Mouse (Mus musculus) kidney, embryonic 14.5 days (tissue): ENCODE measurements around the gene Dnah8. TPM values are rescaled to one million over a fixed set of nuclear protein-coding genes. Genes with fewer than 3 reads are reported as not detected.

ENCODE experiments used
- ATAC-seq: fragments of 200-750 bp; cut with Nextera tagmentation; 2 replicates; pipeline ENCODE4 v1.8.0; 2017; ENCODE audit warnings: moderate number of reproducible peaks, mild to moderate bottlenecking, moderate TSS enrichment, moderate library complexity; ENCODE audit not compliant: low FRiP score, low TSS enrichment
- H3K27ac ChIP-seq: fragments of 300-500 bp; sonication (generic); 2 replicates; pipeline ENCODE4 v1.5.1; 2014; ENCODE audit warnings: low read depth, mild to moderate bottlenecking, low read length, moderate library complexity, mixed read lengths
- H3K27me3 ChIP-seq: fragments of 300-500 bp; sonication (generic); 2 replicates; pipeline ENCODE4 v1.6.1; 2014; ENCODE audit warnings: mild to moderate bottlenecking, low read length; ENCODE audit not compliant: control insufficient read depth, insufficient read depth
- H3K36me3 ChIP-seq: fragments of 300-500 bp; sonication (generic); 2 replicates; pipeline ENCODE4 v1.6.1; 2014; ENCODE audit warnings: low read length, mixed read lengths; ENCODE audit not compliant: control insufficient read depth, insufficient read depth
- H3K4me1 ChIP-seq: fragments of 300-500 bp; sonication (generic); 2 replicates; pipeline ENCODE4 v1.6.1; 2014; ENCODE audit warnings: low read length, mixed read lengths; ENCODE audit not compliant: control insufficient read depth, insufficient read depth
- H3K4me2 ChIP-seq: fragments of 300-500 bp; sonication (generic); replicated peaks from 2 replicates; pipeline ENCODE4 v1.6.1; 2014; ENCODE audit warnings: low read depth, mild to moderate bottlenecking, low read length
- H3K4me3 ChIP-seq: fragments of 300-500 bp; sonication (generic); 2 replicates; pipeline ENCODE4 v1.5.1; 2014; ENCODE audit warnings: mild to moderate bottlenecking, low read length
- H3K9ac ChIP-seq: fragments of 300-500 bp; sonication (generic); 2 replicates; pipeline ENCODE4 v1.6.1; 2014; ENCODE audit warnings: low read depth, mild to moderate bottlenecking, low read length, moderate library complexity
- H3K9me3 ChIP-seq: fragments of 300-500 bp; sonication (generic); 2 replicates; pipeline ENCODE4 v1.6.1; 2016; ENCODE audit warnings: low read length; ENCODE audit not compliant: control insufficient read depth
- WGBS: fragments of 180-500 bp; shearing (Covaris S2); extraction: QIAGEN DNeasy Blood & Tissue Kit; methylation state at CpG from one replicate; pipeline ENCODE4 v1.1.7; 2014; 5-methylcytosine and 5-hydroxymethylcytosine counted together
- polyA plus RNA-seq: library from polyadenylated mRNA; unstranded; fragments of >200 nt; fragmentation: Nextera tagmentation; extraction: Ambion mirVana; gene quantifications from 2 replicates; pipeline ENCODE4 v1.2.1, GENCODE M21; 2014

Dnah8 gene
- polyA plus RNA-seq, 1 experiment from 2014 or later, result 0.61 TPM

DNA sequence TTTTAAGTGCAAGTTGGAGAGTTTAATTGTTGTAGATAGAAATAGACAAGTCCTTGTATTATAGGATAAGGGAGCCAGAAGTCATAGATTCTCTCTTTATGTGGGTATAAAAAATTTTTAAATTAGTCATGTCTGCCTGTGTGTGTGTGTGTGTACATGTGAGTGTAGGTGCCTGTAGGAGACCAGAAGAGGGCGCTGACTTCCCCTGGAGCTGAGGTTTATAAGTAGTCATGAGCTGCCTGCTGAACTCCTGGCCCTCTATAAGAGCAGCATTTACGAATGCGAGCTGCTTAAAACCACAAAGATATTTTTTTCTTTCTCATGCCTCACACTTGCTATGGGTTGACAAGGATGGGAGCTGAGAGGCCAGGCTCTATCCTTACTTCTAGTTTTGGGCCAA, 115.6 kb downstream of the Dnah8 start:
- 88% methylated on average over 3 of the region's 3 CpGs for WGBS
- ATAC-seq, result no peak

GRCm38 (mm10) chr17:30743947-30744346, 119.8 kb downstream of the Dnah8 start:
- no peak for ATAC-seq

More for the DNA sequence above, 115.6 kb downstream of the Dnah8 start:
- no peak overlapping the region for H3K27ac ChIP-seq
- H3K4me2 ChIP-seq, result no peak overlapping the region
- H3K9me3 ChIP-seq, result peaks cover 4% of the 10 kb centered on the region
- no peak overlapping the region for H3K9ac ChIP-seq
- H3K4me3 ChIP-seq, result no peak overlapping the region
- no peaks in the 10 kb centered on the region for H3K4me1 ChIP-seq
- H3K36me3 ChIP-seq, result no peaks in the 10 kb centered on the region
- no peaks in the 10 kb centered on the region for H3K27me3 ChIP-seq

GRCm38 (mm10) chr17:30746056-30747024, 122.2 kb downstream of the Dnah8 start:
- no peak overlapping the region for H3K4me2 ChIP-seq
- H3K9ac ChIP-seq, result no peak overlapping the region
- no peaks in the 10 kb centered on the region for H3K27me3 ChIP-seq
- H3K36me3 ChIP-seq, result no peaks in the 10 kb centered on the region
- 49% methylated on average over 29 of the region's 29 CpGs for WGBS
- no peaks in the 10 kb centered on the region for H3K9me3 ChIP-seq
- no peak overlapping the region for H3K27ac ChIP-seq
- H3K4me1 ChIP-seq, result no peaks in the 10 kb centered on the region
- H3K4me3 ChIP-seq, result no peak overlapping the region
- ATAC-seq, result 0 out of 2 replicates have a peak, but pooled peaks have one; percentile 28

More at GRCm38 (mm10) chr17:30743947-30744346, 119.8 kb downstream of the Dnah8 start:
- Histone ChIP-seq H3K36me3 (no peaks in the 10 kb centered on the region), H3K27me3 (no peaks in the 10 kb centered on the region), H3K4me3 (no peak overlapping the region), H3K9me3 (no peaks in the 10 kb centered on the region), H3K4me1 (no peaks in the 10 kb centered on the region), H3K27ac (no peak overlapping the region), H3K4me2 (no peak overlapping the region), H3K9ac (no peak overlapping the region)
- WGBS, result 82% methylated on average over 3 of the region's 3 CpGs

DNA sequence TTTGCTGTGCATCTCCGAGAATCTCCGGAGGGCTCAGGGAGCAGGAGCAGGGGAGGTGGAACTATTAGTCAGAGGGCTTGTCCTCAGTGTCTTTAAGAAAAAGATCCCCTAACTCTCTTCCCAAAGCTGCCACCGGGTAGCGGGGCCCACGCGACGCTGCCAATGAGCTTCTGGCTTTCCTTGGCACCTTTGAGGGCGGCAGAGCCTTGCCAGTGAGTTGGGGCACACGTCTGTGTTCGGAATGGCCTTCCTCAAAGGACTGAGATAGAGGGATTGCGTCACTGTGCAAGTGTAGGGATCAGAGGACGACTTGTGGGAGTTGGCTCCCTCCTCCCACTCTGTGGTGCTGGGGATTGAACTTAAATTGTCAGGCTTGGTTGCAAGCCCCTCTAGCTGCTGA, 125.2 kb downstream of the Dnah8 start:
- 87% methylated on average over 12 of the region's 12 CpGs for WGBS

GRCm38 (mm10) chr17:30750269-30750668, 126.1 kb downstream of the Dnah8 start:
- Histone ChIP-seq H3K4me3 (no peak overlapping the region), H3K4me1 (no peaks in the 10 kb centered on the region), H3K27me3 (no peaks in the 10 kb centered on the region), H3K9me3 (no peaks in the 10 kb centered on the region), H3K4me2 (no peak overlapping the region), H3K9ac (no peak overlapping the region), H3K27ac (no peak overlapping the region), H3K36me3 (no peaks in the 10 kb centered on the region)
- WGBS, result 36% methylated on average over 6 of the region's 6 CpGs
- no peak for ATAC-seq

More for the DNA sequence above, 125.2 kb downstream of the Dnah8 start:
- Histone ChIP-seq H3K4me3 (no peak overlapping the region), H3K27me3 (no peaks in the 10 kb centered on the region), H3K9ac (no peak overlapping the region), H3K27ac (no peak overlapping the region), H3K4me2 (no peak overlapping the region), H3K4me1 (no peaks in the 10 kb centered on the region), H3K36me3 (no peaks in the 10 kb centered on the region), H3K9me3 (no peaks in the 10 kb centered on the region)
- ATAC-seq, result no peak

DNA sequence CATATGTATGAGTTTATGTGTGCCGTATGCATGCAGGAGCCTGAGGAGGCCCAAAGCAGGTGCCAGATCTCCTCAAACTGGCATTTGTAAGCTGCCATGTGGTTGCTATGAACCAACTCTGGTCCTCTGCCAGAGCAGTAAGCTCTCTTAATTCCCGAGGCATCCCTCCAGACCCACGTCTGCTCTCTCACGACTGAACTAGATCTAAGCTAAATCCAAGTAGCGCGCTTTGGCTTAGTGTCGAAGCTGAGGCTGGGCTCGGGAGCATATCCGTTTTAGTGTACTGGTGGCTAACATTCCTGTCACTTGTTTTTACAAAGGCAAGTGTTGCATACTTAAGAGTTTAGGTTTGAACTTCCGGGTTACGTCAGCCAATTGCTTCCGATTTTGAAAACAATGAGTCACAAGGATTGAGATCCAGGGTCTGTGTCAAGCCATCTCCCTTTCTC, 128.2 kb downstream of the Dnah8 start:
- WGBS, result 86% methylated on average over 12 of the region's 12 CpGs
- no peaks in the 10 kb centered on the region for H3K27me3 ChIP-seq
- no peaks in the 10 kb centered on the region for H3K36me3 ChIP-seq
- H3K4me3 ChIP-seq, result no peak overlapping the region
- H3K27ac ChIP-seq, result no peak overlapping the region
- no peaks in the 10 kb centered on the region for H3K9me3 ChIP-seq
- no peak overlapping the region for H3K4me2 ChIP-seq
- no peak overlapping the region for H3K9ac ChIP-seq
- no peaks in the 10 kb centered on the region for H3K4me1 ChIP-seq
- ATAC-seq, result no peak

GRCm38 (mm10) chr17:30753201-30753600, 129.0 kb downstream of the Dnah8 start:
- Histone ChIP-seq H3K27me3 (no peaks in the 10 kb centered on the region), H3K4me2 (no peak overlapping the region), H3K9me3 (no peaks in the 10 kb centered on the region), H3K4me1 (no peaks in the 10 kb centered on the region), H3K36me3 (no peaks in the 10 kb centered on the region), H3K4me3 (no peak overlapping the region), H3K27ac (no peak overlapping the region), H3K9ac (no peak overlapping the region)
- no peak for ATAC-seq
- 85% methylated on average over 6 of the region's 6 CpGs for WGBS

DNA sequence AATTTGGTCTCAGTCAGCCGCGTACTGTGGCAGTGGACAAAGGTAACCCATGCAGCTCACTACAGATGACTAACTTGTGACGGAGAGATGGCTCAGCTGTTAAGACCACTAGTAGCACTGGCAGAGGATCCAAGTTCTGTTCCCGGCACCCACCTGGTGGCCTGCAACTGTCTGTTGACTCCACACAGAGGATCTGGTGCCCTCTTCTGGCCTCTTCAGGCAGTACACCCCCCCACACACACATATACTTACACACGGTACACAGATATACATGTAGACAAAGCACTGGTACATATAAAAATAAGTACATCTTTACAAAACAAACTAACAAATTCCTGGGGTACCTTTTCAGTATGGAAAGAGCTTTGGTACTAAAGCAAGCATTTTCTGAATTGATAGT, 132.6 kb downstream of the Dnah8 start:
- H3K36me3 ChIP-seq, result no peaks in the 10 kb centered on the region
- no peak overlapping the region for H3K9ac ChIP-seq
- no peak overlapping the region for H3K4me2 ChIP-seq
- no peaks in the 10 kb centered on the region for H3K27me3 ChIP-seq
- 95% methylated on average over 5 of the region's 5 CpGs for WGBS
- no peak overlapping the region for H3K27ac ChIP-seq
- no peak for ATAC-seq
- H3K4me3 ChIP-seq, result no peak overlapping the region
- H3K9me3 ChIP-seq, result no peaks in the 10 kb centered on the region
- no peaks in the 10 kb centered on the region for H3K4me1 ChIP-seq

GRCm38 (mm10) chr17:30760307-30760706, 136.2 kb downstream of the Dnah8 start:
- no peak for ATAC-seq
- WGBS, result 94% methylated on average over 4 of the region's 4 CpGs
- no peak overlapping the region for H3K4me3 ChIP-seq
- no peak overlapping the region for H3K4me2 ChIP-seq
- no peaks in the 10 kb centered on the region for H3K4me1 ChIP-seq
- H3K9me3 ChIP-seq, result no peaks in the 10 kb centered on the region
- no peaks in the 10 kb centered on the region for H3K27me3 ChIP-seq
- no peaks in the 10 kb centered on the region for H3K36me3 ChIP-seq
- H3K27ac ChIP-seq, result no peak overlapping the region
- no peak overlapping the region for H3K9ac ChIP-seq
